Comparison of ENCODE assay signal across 13 mouse cellular contexts in genomic region chr4:44942237-44942636, GRCm38 (mm10).
"Had no signal": no experiment of that assay in that cellular context is flagged by ENCODE, and none has a peak within 500 bp of the region (broad histone marks: within the 10 kb centered on the region; RNA-seq: fewer than 3 reads in every experiment).

No protein-coding gene starts in this region.

- H3K36me3 ChIP-seq: intestine, embryonic 15.5 days; kidney, embryonic 15.5 days; limb, embryonic 13.5 days; liver, embryonic 12.5 days; midbrain, embryonic 15.5 days had no signal

- H3K4me1 ChIP-seq: intestine, embryonic 15.5 days; limb, embryonic 13.5 days; midbrain, embryonic 15.5 days had no signal

- ATAC-seq: intestine, embryonic 15.5 days; liver, embryonic 12.5 days; midbrain, embryonic 15.5 days had no signal

- H3K4me2 ChIP-seq: intestine, embryonic 15.5 days; kidney, embryonic 15.5 days; limb, embryonic 13.5 days; liver, embryonic 12.5 days; midbrain, embryonic 11.5 days; midbrain, embryonic 15.5 days had no signal

- H3K27ac ChIP-seq: intestine, embryonic 15.5 days; kidney, embryonic 15.5 days; left cerebral cortex, adult 2 months; limb, embryonic 13.5 days; liver, embryonic 12.5 days; midbrain, embryonic 15.5 days had no signal

- H3K4me3 ChIP-seq: intestine, embryonic 15.5 days; kidney, embryonic 15.5 days; left cerebral cortex, adult 2 months; limb, embryonic 13.5 days; liver, embryonic 12.5 days; midbrain, embryonic 15.5 days had no signal

- H3K9ac ChIP-seq: intestine, embryonic 15.5 days; kidney, embryonic 15.5 days; limb, embryonic 13.5 days; liver, embryonic 12.5 days; midbrain, embryonic 15.5 days had no signal

- H3K9me3 ChIP-seq: intestine, embryonic 15.5 days; kidney, embryonic 15.5 days; limb, embryonic 13.5 days; liver, embryonic 12.5 days; midbrain, embryonic 15.5 days had no signal

- DNase-seq: kidney, adult 2 months; kidney, postnatal 14 days; left cerebral cortex, postnatal 4 days; lung, adult 18-20 months; right cerebral cortex, postnatal 14 days; thymus, postnatal 36 days had no signal

- H3K27me3 ChIP-seq: intestine, embryonic 15.5 days; kidney, embryonic 15.5 days; limb, embryonic 13.5 days; midbrain, embryonic 15.5 days had no signal
